Mouse (Mus musculus) MEL (cell line): ENCODE data around the gene Mafk. TPM values are rescaled to one million over a fixed set of nuclear protein-coding genes. Genes with fewer than 3 reads are reported as not detected.
"Not testable (repeated sequence)": the region's sequence is repeated elsewhere in the genome, so short reads cannot be mapped to it uniquely, and the experiment has no call there.

Experiments used
- DNase-seq: peaks from one replicate; pipeline ENCODE4 v3.0.0; 2011; ENCODE audit warnings: low read depth, low spot score
- H3K27ac ChIP-seq: 2 replicates; pipeline ENCODE4 v1.5.1; 2012; ENCODE audit warnings: low read depth, mild to moderate bottlenecking, control low read depth, low read length, moderate library complexity; ENCODE audit not compliant: control insufficient read depth
- H3K27me3 ChIP-seq, 2 experiments: fragments of 150-350 bp in 1 of 2; sonication (generic) in 1 of 2; 2 replicates each; pipeline ENCODE4 v1.6.1; 2012; ENCODE audit warnings: low read length in 2 of 2, mild to moderate bottlenecking in 2 of 2, improper control_type of control experiment in 1 of 2, moderate library complexity in 1 of 2; ENCODE audit not compliant: insufficient read depth in 2 of 2, control insufficient read depth in 1 of 2
- H3K36me3 ChIP-seq, 2 experiments: 2 replicates each; pipeline ENCODE4 v1.6.1; 2012 to 2014; ENCODE audit warnings: low read length in 2 of 2, improper control_type of control experiment in 1 of 2, inconsistent platforms in 1 of 2, mild to moderate bottlenecking in 1 of 2; ENCODE audit not compliant: insufficient read depth in 2 of 2, control insufficient read depth in 1 of 2
- H3K4me1 ChIP-seq, 2 experiments: fragments of 150-350 bp in 1 of 2; sonication (generic) in 1 of 2; 2 replicates each; pipeline ENCODE4 v1.6.1; 2012; ENCODE audit warnings: low read length in 2 of 2, improper control_type of control experiment in 1 of 2, mild to moderate bottlenecking in 1 of 2; ENCODE audit not compliant: insufficient read depth in 2 of 2, control insufficient read depth in 1 of 2
- H3K4me3 ChIP-seq, 2 experiments: fragments of 150-350 bp in 1 of 2; sonication (generic) in 1 of 2; 2 replicates each; pipeline ENCODE4 v1.5.1; 2012; ENCODE audit warnings: low read depth in 2 of 2, low read length in 2 of 2, mild to moderate bottlenecking in 2 of 2, moderate library complexity in 2 of 2, control low read depth in 1 of 2, improper control_type of control experiment in 1 of 2; ENCODE audit not compliant: control insufficient read depth in 1 of 2, insufficient read depth in 1 of 2
- H3K79me2 ChIP-seq: 2 replicates; pipeline ENCODE4 v1.6.1; 2012; ENCODE audit warnings: mild to moderate bottlenecking, low read length, moderate library complexity; ENCODE audit not compliant: control insufficient read depth, poor library complexity, insufficient read depth
- H3K9ac ChIP-seq: 2 replicates; pipeline ENCODE4 v1.6.1; 2012; ENCODE audit warnings: low read depth, mild to moderate bottlenecking, control low read depth, low read length, moderate library complexity; ENCODE audit not compliant: control insufficient read depth, poor library complexity, severe bottlenecking
- H3K9me3 ChIP-seq: fragments of 150-350 bp; sonication (generic); replicated peaks from 2 replicates; pipeline ENCODE4 v1.6.1; 2012; ENCODE audit warnings: mild to moderate bottlenecking, low read length, improper control_type of control experiment, moderate library complexity; ENCODE audit not compliant: insufficient read depth
- BHLHE40 ChIP-seq: IDR thresholded peaks from 2 replicates; pipeline ENCODE4 v1.6.1; 2012; ENCODE audit warnings: low read depth, mild to moderate bottlenecking, inconsistent platforms, low read length, improper control_type of control experiment, borderline replicate concordance
- CHD1 ChIP-seq: IDR thresholded peaks from 2 replicates; pipeline ENCODE4 v1.6.1; 2012; ENCODE audit warnings: low read depth, mild to moderate bottlenecking, inconsistent platforms, low read length, improper control_type of control experiment
- CTCF ChIP-seq, 3 experiments: IDR thresholded peaks in 2 of 3; conservative IDR thresholded peaks in 1 of 3; 2 replicates each; pipeline ENCODE4 v1.5.1; 2011 to 2012; ENCODE audit warnings: low read length in 3 of 3, low read depth in 2 of 3, mild to moderate bottlenecking in 2 of 3, improper control_type of control experiment in 1 of 3, inconsistent platforms in 1 of 3, mixed read lengths in 1 of 3, moderate library complexity in 1 of 3; ENCODE audit not compliant: control insufficient read depth in 1 of 3, insufficient read depth in 1 of 3, poor library complexity in 1 of 3, severe bottlenecking in 1 of 3
- E2F4 ChIP-seq: IDR thresholded peaks from 2 replicates; pipeline ENCODE4 v1.6.1; 2011; ENCODE audit warnings: low read depth, low read length, improper control_type of control experiment, borderline replicate concordance
- ELF1 ChIP-seq: IDR thresholded peaks from 2 replicates; pipeline ENCODE4 v1.6.1; 2014; ENCODE audit warnings: low read depth, mild to moderate bottlenecking, inconsistent platforms, low read length, improper control_type of control experiment, moderate library complexity
- EP300 ChIP-seq, 2 experiments: IDR thresholded peaks; 2 replicates each; pipeline ENCODE4 v1.6.1; 2011; ENCODE audit warnings: improper control_type of control experiment in 2 of 2, low read length in 2 of 2, low read depth in 1 of 2, mild to moderate bottlenecking in 1 of 2
- ETS1 ChIP-seq: IDR thresholded peaks from 2 replicates; pipeline ENCODE4 v1.6.1; 2012; ENCODE audit warnings: low read depth, mild to moderate bottlenecking, inconsistent platforms, low read length, improper control_type of control experiment, moderate library complexity
- GATA1 ChIP-seq: IDR thresholded peaks from 2 replicates; pipeline ENCODE4 v1.6.1; 2011; ENCODE audit warnings: low read depth, low read length, improper control_type of control experiment
- HCFC1 ChIP-seq: IDR thresholded peaks from 2 replicates; pipeline ENCODE4 v1.6.1; 2012; ENCODE audit warnings: low read depth, mild to moderate bottlenecking, inconsistent platforms, low read length, improper control_type of control experiment, moderate library complexity
- MAFK ChIP-seq: IDR thresholded peaks from 2 replicates; pipeline ENCODE4 v1.6.1; 2011; ENCODE audit warnings: low read depth, mild to moderate bottlenecking, low read length, improper control_type of control experiment, borderline replicate concordance
- MAX ChIP-seq: IDR thresholded peaks from 2 replicates; pipeline ENCODE4 v1.6.1; 2011; ENCODE audit warnings: low read length, improper control_type of control experiment
- MAZ ChIP-seq: IDR thresholded peaks from 2 replicates; pipeline ENCODE4 v1.6.1; 2012; ENCODE audit warnings: low read depth, mild to moderate bottlenecking, inconsistent platforms, low read length, improper control_type of control experiment
- MEF2A ChIP-seq: IDR thresholded peaks from 2 replicates; pipeline ENCODE4 v1.6.1; 2014; ENCODE audit warnings: low read depth, mild to moderate bottlenecking, inconsistent platforms, low read length, improper control_type of control experiment; ENCODE audit not compliant: poor library complexity, insufficient replicate concordance, severe bottlenecking; ENCODE audit errors: extremely low read depth
- MXI1 ChIP-seq: IDR thresholded peaks from 2 replicates; pipeline ENCODE4 v1.6.1; 2011; ENCODE audit warnings: mild to moderate bottlenecking, low read depth, low read length, improper control_type of control experiment
- MYB ChIP-seq: IDR thresholded peaks from 2 replicates; pipeline ENCODE4 v1.6.1; 2011; ENCODE audit warnings: mild to moderate bottlenecking, low read depth, low read length, improper control_type of control experiment
- MYC ChIP-seq: IDR thresholded peaks from 2 replicates; pipeline ENCODE4 v1.6.1; 2011; ENCODE audit warnings: low read depth, mild to moderate bottlenecking, low read length, improper control_type of control experiment, moderate library complexity
- NELFE ChIP-seq: IDR thresholded peaks from 2 replicates; pipeline ENCODE4 v1.6.1; 2011; ENCODE audit warnings: low read depth, low read length, improper control_type of control experiment
- POLR2A ChIP-seq, 2 experiments: IDR thresholded peaks; 2 replicates each; pipeline ENCODE4 v1.6.1; 2011 to 2012; ENCODE audit warnings: low read length in 2 of 2, mild to moderate bottlenecking in 2 of 2, control low read depth in 1 of 2, improper control_type of control experiment in 1 of 2, low read depth in 1 of 2, moderate library complexity in 1 of 2; ENCODE audit not compliant: control insufficient read depth in 1 of 2, insufficient read depth in 1 of 2, poor library complexity in 1 of 2
- POLR2AphosphoS2 ChIP-seq: IDR thresholded peaks from 2 replicates; pipeline ENCODE4 v1.6.1; 2011; ENCODE audit warnings: low read length, improper control_type of control experiment
- POLR2AphosphoS5 ChIP-seq: IDR thresholded peaks from 2 replicates; pipeline ENCODE4 v1.6.1; 2012; ENCODE audit warnings: low read depth, borderline replicate concordance, mild to moderate bottlenecking, inconsistent platforms, low read length, moderate library complexity, mixed read lengths
- RCOR1 ChIP-seq: IDR thresholded peaks from 2 replicates; pipeline ENCODE4 v1.6.1; 2012; ENCODE audit warnings: low read depth, mild to moderate bottlenecking, inconsistent platforms, low read length, improper control_type of control experiment
- SIN3A ChIP-seq: IDR thresholded peaks from 2 replicates; pipeline ENCODE4 v1.6.1; 2012; ENCODE audit warnings: low read length, improper control_type of control experiment, inconsistent platforms
- SMC3 ChIP-seq: IDR thresholded peaks from 2 replicates; pipeline ENCODE4 v1.6.1; 2011; ENCODE audit warnings: low read depth, low read length, improper control_type of control experiment
- TBP ChIP-seq: IDR thresholded peaks from 2 replicates; pipeline ENCODE4 v1.8.0; 2011; ENCODE audit warnings: low read depth, low read length, improper control_type of control experiment
- TCF12 ChIP-seq: IDR thresholded peaks from 2 replicates; pipeline ENCODE4 v1.6.1; 2014; ENCODE audit warnings: low read depth, mild to moderate bottlenecking, inconsistent platforms, low read length, improper control_type of control experiment, moderate library complexity
- UBTF ChIP-seq: IDR thresholded peaks from 2 replicates; pipeline ENCODE4 v1.6.1; 2012; ENCODE audit warnings: low read depth, mild to moderate bottlenecking, inconsistent platforms, low read length, improper control_type of control experiment, moderate library complexity, borderline replicate concordance; ENCODE audit not compliant: insufficient read depth
- USF1 ChIP-seq: IDR thresholded peaks from 2 replicates; pipeline ENCODE4 v1.6.1; 2014; ENCODE audit warnings: low read depth, mild to moderate bottlenecking, inconsistent platforms, low read length, improper control_type of control experiment, moderate library complexity
- ZC3H11A ChIP-seq: IDR thresholded peaks from 2 replicates; pipeline ENCODE4 v1.6.1; 2012; ENCODE audit warnings: low read depth, mild to moderate bottlenecking, inconsistent platforms, low read length, improper control_type of control experiment
- ZKSCAN1 ChIP-seq: IDR thresholded peaks from 2 replicates; pipeline ENCODE4 v1.6.1; 2012; ENCODE audit warnings: low read depth, mild to moderate bottlenecking, inconsistent platforms, low read length, improper control_type of control experiment, moderate library complexity
- ZMIZ1 ChIP-seq: IDR thresholded peaks from 2 replicates; pipeline ENCODE4 v1.6.1; 2012; ENCODE audit warnings: low read depth, mild to moderate bottlenecking, inconsistent platforms, low read length, improper control_type of control experiment, moderate library complexity
- polyA plus RNA-seq, 2 experiments: library from polyadenylated mRNA; stranded (reverse) in 1 of 2; unstranded in 1 of 2; fragments of >175 nt in 1 of 2; fragments of >200 nt in 1 of 2; gene quantifications; 2 replicates each; pipeline versions ENCODE4 v1.2.1 to v1.2.4; 2012; ENCODE audit warnings: low replicate concordance in 2 of 2, low read depth in 1 of 2; ENCODE audit not compliant: insufficient read length in 2 of 2, insufficient read depth in 1 of 2, missing spikeins in 1 of 2
- total RNA-seq: library from RNA; depleted of rRNA; stranded (reverse); fragments of 300-350 nt; gene quantifications from 2 replicates; pipeline ENCODE4 v1.2.3, GENCODE M21; 2012; rRNA removed

Mafk gene
- total RNA-seq: 43.6 and 62.1 TPM in 2 replicates
- polyA plus RNA-seq: 10 to 100 TPM in 1 of 2 experiments, not detected in 1; 56.5 TPM

- H3K4me1 ChIP-seq: peaks cover 7 to 20% of the 10 kb centered on the region in 2 experiments
- no peaks in the 10 kb centered on the region for H3K27me3 ChIP-seq
- peak; percentile 98 for DNase-seq
- H3K4me3 ChIP-seq: peak within 1 kb of the TSS; percentile 78 to 94
- TF ChIP-seq ETS1: peak; percentile 55
- TF ChIP-seq SIN3A: peak; percentile 97
- TF ChIP-seq MAFK: no peak
- TF ChIP-seq TCF12: peak; percentile 76
- TF ChIP-seq EP300 (IDR thresholded peaks at IDR 0.05; ENCODE audit: low read depth in 1 of 2, low read length in 2 of 2): no peak
- TF ChIP-seq ZMIZ1: peak; percentile 90
- TF ChIP-seq BHLHE40: peak; percentile 59; the same call in 1 of the 2 replicates
- TF ChIP-seq RCOR1: no peak
- 0 out of 2 replicates have a peak, but pooled peaks have one; percentile 80 for TF ChIP-seq UBTF
- no peak; the same call in 1 of the 2 replicates for TF ChIP-seq CHD1
- TF ChIP-seq MAZ: no peak
- TF ChIP-seq GATA1: no peak
- no peak for TF ChIP-seq ZC3H11A
- TF ChIP-seq MYC: peak; percentile 63
- TF ChIP-seq E2F4: no peak
- TF ChIP-seq HCFC1: peak; percentile 78
- TF ChIP-seq POLR2A (IDR thresholded peaks at IDR 0.05; ENCODE audit: control insufficient read depth in 1 of 2, insufficient read depth in 1 of 2, low read depth in 1 of 2, low read length in 2 of 2, poor library complexity in 1 of 2): peak; percentile 71 to 88
- no peak for TF ChIP-seq MYB
- TF ChIP-seq ZKSCAN1: no peak
- TF ChIP-seq MXI1: peak; percentile 98
- TF ChIP-seq POLR2AphosphoS2: peak; percentile 84
- peak; percentile 69; the same call in 1 of the 2 replicates for TF ChIP-seq TBP
- peak; percentile 80 for TF ChIP-seq MAX
- no peak for TF ChIP-seq MEF2A
- peak; percentile 91 for TF ChIP-seq NELFE
- TF ChIP-seq POLR2AphosphoS5: no peak
- TF ChIP-seq SMC3: no peak
- TF ChIP-seq ELF1: peak; percentile 99
- no peak for TF ChIP-seq CTCF (IDR thresholded peaks at IDR 0.05 in 2 of 3, conservative IDR thresholded peaks at IDR 0.05 in 1 of 3; ENCODE audit: control insufficient read depth in 1 of 3, insufficient read depth in 1 of 3, low read depth in 2 of 3, low read length in 3 of 3, poor library complexity in 1 of 3, severe bottlenecking in 1 of 3)
- TF ChIP-seq USF1: peak; percentile 55
- peak within 1 kb of the TSS; percentile 91 for H3K27ac ChIP-seq
- H3K36me3 ChIP-seq: peaks cover 0 to 12% of the 10 kb centered on the region in 2 experiments; a peak in 3 of 4 replicates
- peaks cover 50% of the 10 kb centered on the region for H3K79me2 ChIP-seq
- H3K9ac ChIP-seq: peak within 1 kb of the TSS; percentile 97
- no peaks in the 10 kb centered on the region for H3K9me3 ChIP-seq
Measured at GRCm38 (mm10) chr5:139791227-139792158, at the start of gene Mafk. Mafk (plus strand) TSS chr5:139791513.

- Histone ChIP-seq H3K4me1 (peaks cover 5 to 22% of the 10 kb centered on the region in 2 experiments), H3K36me3 (peaks cover 0 to 18% of the 10 kb centered on the region in 2 experiments; a peak in 2 of 4 replicates)
- not testable (repeated sequence) for H3K27ac ChIP-seq, H3K9ac ChIP-seq, H3K4me3 ChIP-seq, H3K79me2 ChIP-seq, H3K9me3 ChIP-seq, H3K27me3 ChIP-seq
- DNase-seq: peak; percentile 55
Measured at GRCm38 (mm10) chr5:139742640-139743039, 48.7 kb upstream of the Mafk start.
